Comparison of ENCODE assay signal across 8 mouse cellular contexts in the genomic region with DNA sequence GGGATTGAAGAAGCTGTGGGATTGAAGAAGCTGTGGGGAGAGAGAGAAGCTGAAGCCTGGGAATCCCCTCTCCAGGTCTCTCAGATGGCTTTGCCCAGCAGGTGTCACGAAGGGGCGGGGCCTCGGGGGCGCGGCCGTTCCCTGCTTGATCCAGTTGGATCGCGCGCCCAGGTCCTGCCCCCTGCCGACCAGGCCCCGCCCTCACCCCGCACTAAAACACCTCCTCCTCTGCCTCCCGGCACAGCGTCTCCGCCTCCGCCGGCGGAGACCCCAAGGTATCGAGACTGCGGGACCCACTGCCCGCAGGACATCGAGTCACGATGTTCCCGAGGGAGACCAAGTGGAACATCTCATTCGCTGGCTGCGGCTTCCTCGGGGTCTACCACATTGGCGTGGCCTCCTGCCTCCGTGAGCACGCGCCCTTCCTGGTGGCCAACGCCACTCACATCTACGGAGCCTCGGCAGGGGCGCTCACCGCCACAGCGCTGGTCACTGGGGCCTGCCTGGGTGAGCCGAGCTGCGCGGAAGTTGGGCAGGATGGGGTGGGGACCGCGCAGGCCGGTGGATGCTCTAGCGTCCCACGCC. TPM values are rescaled to one million over a fixed set of nuclear protein-coding genes. Genes with fewer than 3 reads are reported as not detected.
DNase-seq lines count a peak whose midpoint lies in the region; ATAC-seq and TF ChIP-seq lines count a peak whose summit lies in the region.

Gene Pnpla2 (plus strand): TSS at position 232 of the 585 bp plus-strand sequence.

- ATAC-seq in embryonic facial prominence, embryonic 13.5 days (ENCODE audit: insufficient number of reproducible peaks, insufficient read depth, low FRiP score, low TSS enrichment, low read depth): peak; percentile 73
- peak; percentile 80 for ATAC-seq in limb, embryonic 15.5 days (ENCODE audit: insufficient number of reproducible peaks, low FRiP score, low TSS enrichment, low read depth)
- peak; percentile 81 for ATAC-seq in midbrain, postnatal 0 days (ENCODE audit: low FRiP score)

- TF ChIP-seq EP300 in heart, adult 2 months (IDR thresholded peaks at IDR 0.05; ENCODE audit: insufficient read depth, low read depth, low read length): peak; percentile 83; the same call in 1 of the 2 replicates

- TF ChIP-seq POLR2A in heart, adult 2 months (IDR thresholded peaks at IDR 0.05; ENCODE audit: insufficient read depth, low read depth, low read length): peak; percentile 99

- peak; percentile 93 for DNase-seq in 416B (ENCODE audit: low read depth)
- DNase-seq in adrenal gland, postnatal 36 days: peak; percentile 99 to 100
- peak; percentile 95 for DNase-seq in heart, adult 2 months
- peak; percentile 94 to 97 for DNase-seq in kidney, adult 8-10 months
- DNase-seq in midbrain, postnatal 0 days (ENCODE audit: low spot score): peak; percentile 91
- peak; percentile 90 to 98 for DNase-seq in spleen, postnatal 10 days (ENCODE audit: low spot score in 2 of 2)

- H3K36me3 ChIP-seq in embryonic facial prominence, embryonic 13.5 days: peaks cover 27% of the 10 kb centered on the region
- H3K36me3 ChIP-seq in heart, adult 2 months (ENCODE audit: control insufficient read depth, insufficient read depth, low read length): peaks cover 3% of the 10 kb centered on the region; the same call in 1 of the 2 replicates
- H3K36me3 ChIP-seq in limb, embryonic 15.5 days: peaks cover 31% of the 10 kb centered on the region
- peaks cover 35% of the 10 kb centered on the region for H3K36me3 ChIP-seq in midbrain, postnatal 0 days (ENCODE audit: insufficient read depth, low read length)

- peak within 1 kb of the TSS; percentile 66 for H3K4me3 ChIP-seq in embryonic facial prominence, embryonic 13.5 days
- H3K4me3 ChIP-seq in heart, adult 2 months: peak within 1 kb of the TSS; percentile 100
- peak within 1 kb of the TSS; percentile 63 for H3K4me3 ChIP-seq in limb, embryonic 15.5 days
- H3K4me3 ChIP-seq in midbrain, postnatal 0 days (ENCODE audit: low read depth, low read length): peak within 1 kb of the TSS; percentile 74

- peak within 1 kb of the TSS; percentile 98 for H3K4me2 ChIP-seq in embryonic facial prominence, embryonic 13.5 days
- H3K4me2 ChIP-seq in limb, embryonic 15.5 days: peak within 1 kb of the TSS; percentile 96
- H3K4me2 ChIP-seq in midbrain, postnatal 0 days (ENCODE audit: low read depth, low read length, poor library complexity, severe bottlenecking): peak within 1 kb of the TSS; percentile 89

- peak within 1 kb of the TSS; percentile 28; the same call in 1 of the 2 replicates for H3K27ac ChIP-seq in embryonic facial prominence, embryonic 13.5 days
- H3K27ac ChIP-seq in heart, adult 2 months: peak within 1 kb of the TSS; percentile 100
- H3K27ac ChIP-seq in limb, embryonic 15.5 days: peak within 1 kb of the TSS; percentile 62
- peak within 1 kb of the TSS; percentile 76 for H3K27ac ChIP-seq in midbrain, postnatal 0 days (ENCODE audit: low read depth, low read length)

- intact Hi-C loops in heart, adult 2 months (cut with DNase I): no loop called here

- H3K27me3 ChIP-seq in embryonic facial prominence, embryonic 13.5 days: peaks cover 31% of the 10 kb centered on the region
- H3K27me3 ChIP-seq in heart, adult 2 months (ENCODE audit: control insufficient read depth, insufficient read depth, low read length): no peaks in the 10 kb centered on the region
- peaks cover 10% of the 10 kb centered on the region; the same call in 1 of the 2 replicates for H3K27me3 ChIP-seq in limb, embryonic 15.5 days
- H3K27me3 ChIP-seq in midbrain, postnatal 0 days (ENCODE audit: insufficient read depth, low read length): no peaks in the 10 kb centered on the region

- peak within 1 kb of the TSS; percentile 76 for H3K9ac ChIP-seq in embryonic facial prominence, embryonic 13.5 days
- peak within 1 kb of the TSS; percentile 97 for H3K9ac ChIP-seq in heart, adult 2 months (ENCODE audit: low read depth, low read length)
- peak within 1 kb of the TSS; percentile 47 for H3K9ac ChIP-seq in limb, embryonic 15.5 days
- peak within 1 kb of the TSS; percentile 74 for H3K9ac ChIP-seq in midbrain, postnatal 0 days (replicated peaks; ENCODE audit: low read length, poor library complexity, severe bottlenecking)

- no peaks in the 10 kb centered on the region for H3K79me2 ChIP-seq in heart, adult 2 months (replicated peaks; ENCODE audit: control insufficient read depth, insufficient read depth, low read length)

- TF ChIP-seq CTCF in heart, adult 2 months (IDR thresholded peaks at IDR 0.05): peak; percentile 32; the same call in 1 of the 2 replicates
- peak; percentile 45; the same call in 1 of the 2 replicates for TF ChIP-seq CTCF in midbrain, postnatal 0 days (IDR thresholded peaks at IDR 0.05)

- peaks cover 15% of the 10 kb centered on the region for H3K4me1 ChIP-seq in embryonic facial prominence, embryonic 13.5 days
- peaks cover 16% of the 10 kb centered on the region for H3K4me1 ChIP-seq in heart, adult 2 months (ENCODE audit: control insufficient read depth, insufficient read depth, low read length)
- peaks cover 18% of the 10 kb centered on the region for H3K4me1 ChIP-seq in limb, embryonic 15.5 days
- peaks cover 5% of the 10 kb centered on the region; the same call in 1 of the 2 replicates for H3K4me1 ChIP-seq in midbrain, postnatal 0 days (ENCODE audit: insufficient read depth, low read length)

- WGBS in embryonic facial prominence, embryonic 13.5 days: under 1% methylated on average over 39 of the region's 45 CpGs
- WGBS in heart, adult 2 months: under 1% methylated on average over 45 of the region's 45 CpGs
- WGBS in limb, embryonic 15.5 days: under 1% methylated on average over 45 of the region's 45 CpGs
- WGBS in midbrain, postnatal 0 days: under 1% methylated on average over 42 of the region's 45 CpGs

- H3K9me3 ChIP-seq in embryonic facial prominence, embryonic 13.5 days: no peaks in the 10 kb centered on the region
- H3K9me3 ChIP-seq in limb, embryonic 15.5 days: no peaks in the 10 kb centered on the region
- no peaks in the 10 kb centered on the region for H3K9me3 ChIP-seq in midbrain, postnatal 0 days (ENCODE audit: low read length)

RNA-seq across cellular contexts. Expression of gene Pnpla2, which starts in this region (rescaled TPM):
- 100 to 1,000 TPM; 875 to 879 TPM for total RNA-seq in adrenal gland, postnatal 36 days (2021)
- 13.4 and 13.5 TPM in 2 replicates for polyA plus RNA-seq in embryonic facial prominence, embryonic 13.5 days (2015; fragmentation: Nextera tagmentation; extraction: Ambion mirVana)
- total RNA-seq in heart, adult 2 months (2021): 100 to 1,000 TPM; 398 to 572 TPM
- polyA plus RNA-seq in heart, adult 2 months (2012; rRNA removed): 597 and 669 TPM in 2 replicates
- polyA plus RNA-seq in limb, embryonic 15.5 days (2015; fragmentation: Nextera tagmentation; extraction: Ambion mirVana): 16.9 and 23.6 TPM in 2 replicates
- total RNA-seq in midbrain, postnatal 0 days (2014; rRNA removed): 6.5 and 7.0 TPM in 2 replicates
- 22.2 and 24.5 TPM in 2 replicates for polyA plus RNA-seq in midbrain, postnatal 0 days (2015; fragmentation: Nextera tagmentation; extraction: Ambion mirVana)

Comparison
In these comparisons a context has a peak if more than half of its experiments do, and no peak if none do; other contexts are left out.
1. Peak in every context shown above with its lines: DNase-seq, ATAC-seq, H3K4me3 ChIP-seq and H3K27ac ChIP-seq.
2. RNA of gene Pnpla2 (total RNA-seq): 875 to 879 TPM in adrenal gland, postnatal 36 days and 398 to 572 TPM in heart, adult 2 months; 6.5 to 7.0 TPM in midbrain, postnatal 0 days; every median in the first group is over 10 times any median in the second.
3. RNA of gene Pnpla2 (polyA plus RNA-seq): 597 to 669 TPM in heart, adult 2 months; 22.2 to 24.5 TPM in midbrain, postnatal 0 days, 16.9 to 23.6 TPM in limb, embryonic 15.5 days and 13.4 to 13.5 TPM in embryonic facial prominence, embryonic 13.5 days; every median in the first group is over 10 times any median in the second.
4. H3K27ac ChIP-seq: peak in every context shown above with its lines; median percentile 100 in heart, adult 2 months; 76 in midbrain, postnatal 0 days; 62 in limb, embryonic 15.5 days; 28 in embryonic facial prominence, embryonic 13.5 days.
5. H3K9ac ChIP-seq: peak in every context shown above with its lines; median percentile 97 in heart, adult 2 months; 76 in embryonic facial prominence, embryonic 13.5 days; 74 in midbrain, postnatal 0 days; 47 in limb, embryonic 15.5 days.